Mouse (Mus musculus) kidney, postnatal 0 days (tissue): Measurements from ENCODE around the gene Zfp14. TPM values are rescaled to one million over a fixed set of nuclear protein-coding genes. Genes with fewer than 3 reads are reported as not detected.

Experiments used
- ATAC-seq: fragments of 200-750 bp; cut with Nextera tagmentation; replicated peaks from 2 replicates; pipeline ENCODE4 v1.8.0; 2017; ENCODE audit warnings: low read depth, moderate number of reproducible peaks, moderate TSS enrichment, moderate library complexity; ENCODE audit not compliant: low FRiP score
- DNase-seq: peaks from one replicate; pipeline ENCODE4 v3.0.0-alpha.2; 2016; ENCODE audit warnings: low spot score
- H3K27ac ChIP-seq: fragments of 300-500 bp; sonication (generic); 2 replicates; pipeline ENCODE4 v1.5.1; 2014; ENCODE audit warnings: mild to moderate bottlenecking
- H3K27me3 ChIP-seq: fragments of 300-500 bp; sonication (generic); 2 replicates; pipeline ENCODE4 v1.6.1; 2014; ENCODE audit warnings: low read length, mixed read lengths; ENCODE audit not compliant: insufficient read depth
- H3K36me3 ChIP-seq: fragments of 300-500 bp; sonication (generic); 2 replicates; pipeline ENCODE4 v1.6.1; 2014; ENCODE audit warnings: low read length, mixed read lengths; ENCODE audit not compliant: insufficient read depth
- H3K4me1 ChIP-seq: fragments of 300-500 bp; sonication (generic); replicated peaks from 2 replicates; pipeline ENCODE4 v1.6.1; 2014; ENCODE audit warnings: antibody characterized with exemption, low read length, mixed read lengths; ENCODE audit not compliant: insufficient read depth
- H3K4me2 ChIP-seq: fragments of 300-500 bp; sonication (generic); 2 replicates; pipeline ENCODE4 v1.6.1; 2014; ENCODE audit warnings: mild to moderate bottlenecking, low read length, moderate library complexity, mixed read lengths
- H3K4me3 ChIP-seq: fragments of 300-500 bp; sonication (generic); replicated peaks from 2 replicates; pipeline ENCODE4 v1.5.1; 2014; ENCODE audit warnings: low read depth, low read length
- H3K9ac ChIP-seq: fragments of 300-500 bp; sonication (generic); 2 replicates; pipeline ENCODE4 v1.6.1; 2014; ENCODE audit warnings: low read depth, low read length
- H3K9me3 ChIP-seq: fragments of 300-500 bp; sonication (generic); replicated peaks from 2 replicates; pipeline ENCODE4 v1.6.1; 2016; ENCODE audit warnings: low read length, inconsistent platforms, mixed read lengths
- CTCF ChIP-seq: IDR thresholded peaks from 2 replicates; pipeline ENCODE4 v1.5.1; 2016; ENCODE audit warnings: antibody characterized with exemption, low read depth, mild to moderate bottlenecking, moderate library complexity
- WGBS: fragments of 180-500 bp; shearing (Covaris S2); extraction: QIAGEN DNeasy Blood & Tissue Kit; methylation state at CpG from one replicate; pipeline ENCODE4 v1.1.7; 2014; 5-methylcytosine and 5-hydroxymethylcytosine counted together
- polyA plus RNA-seq: library from polyadenylated mRNA; unstranded; fragments of >200 nt; fragmentation: Nextera tagmentation; extraction: Ambion mirVana; gene quantifications from 2 replicates; pipeline ENCODE4 v1.2.1, GENCODE M21; 2015

The Zfp14 gene
- polyA plus RNA-seq, 1 experiment from 2014 or later = 3.8 TPM

DNA sequence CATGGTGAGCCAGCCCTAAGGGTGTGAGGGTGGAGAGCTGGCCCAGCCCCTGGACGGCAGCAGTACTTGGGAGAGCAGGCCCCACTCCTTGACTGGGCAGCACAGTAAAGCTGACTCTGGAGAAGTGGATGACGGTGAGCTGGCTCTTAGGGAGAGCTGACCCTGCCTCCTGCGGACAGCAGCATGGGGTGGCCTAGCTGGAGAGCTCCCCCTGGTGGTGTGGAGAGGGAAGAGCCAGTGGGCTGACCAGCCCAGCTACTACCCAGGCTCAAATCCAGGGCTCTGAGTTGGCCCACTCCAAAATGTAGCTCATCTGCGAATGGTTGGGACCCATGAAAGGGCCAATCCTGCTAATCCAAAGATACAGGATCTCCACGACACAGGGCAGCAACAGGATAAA, 13.4 kb upstream of the Zfp14 start:
- Histone ChIP-seq H3K27me3 (no peaks in the 10 kb centered on the region), H3K9me3 (no peaks in the 10 kb centered on the region), H3K4me3 (no peak overlapping the region), H3K36me3 (peaks cover 9% of the 10 kb centered on the region; the same call in 1 of the 2 replicates), H3K4me2 (no peak overlapping the region), H3K9ac (no peak overlapping the region), H3K27ac (no peak overlapping the region), H3K4me1 (no peaks in the 10 kb centered on the region)
- peak; percentile 30; the same call in 1 of the 2 replicates for TF ChIP-seq CTCF
- 74% methylated on average over 5 of the region's 5 CpGs for WGBS
- ATAC-seq = 0 out of 2 replicates have a peak, but pooled peaks have one; percentile 10
- no peak for DNase-seq

DNA sequence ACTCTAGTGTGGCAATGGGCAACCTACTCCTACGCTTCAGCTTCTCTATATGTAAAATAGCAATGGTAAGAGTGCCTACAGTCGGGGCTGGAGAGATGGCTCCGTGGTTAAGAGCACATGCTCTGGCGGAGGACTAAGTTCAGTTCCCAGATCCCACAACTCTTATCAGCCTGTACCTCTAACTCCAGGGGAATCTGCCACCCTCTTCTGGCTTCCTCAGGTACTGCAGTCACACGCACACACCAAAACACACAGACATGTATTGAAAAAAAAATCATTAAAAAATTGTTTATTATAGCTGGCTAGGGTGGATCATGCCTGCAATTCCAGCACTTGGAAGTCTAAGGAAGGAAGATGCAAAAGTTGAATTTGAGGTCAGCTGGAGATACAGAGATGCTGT, 11.3 kb upstream of the Zfp14 start:
- no peak overlapping the region for H3K4me3 ChIP-seq
- DNase-seq = peak; percentile 23
- H3K4me1 ChIP-seq = no peaks in the 10 kb centered on the region
- H3K9ac ChIP-seq = no peak overlapping the region
- 0 out of 2 replicates have a peak, but pooled peaks cover 4% of the 10 kb centered on the region for H3K36me3 ChIP-seq
- H3K4me2 ChIP-seq = no peak overlapping the region
- H3K27ac ChIP-seq = no peak overlapping the region
- no peak for ATAC-seq
- no peaks in the 10 kb centered on the region for H3K27me3 ChIP-seq
- peak; percentile 59 for TF ChIP-seq CTCF
- no peaks in the 10 kb centered on the region for H3K9me3 ChIP-seq
- 87% methylated on average over 5 of the region's 5 CpGs for WGBS

DNA sequence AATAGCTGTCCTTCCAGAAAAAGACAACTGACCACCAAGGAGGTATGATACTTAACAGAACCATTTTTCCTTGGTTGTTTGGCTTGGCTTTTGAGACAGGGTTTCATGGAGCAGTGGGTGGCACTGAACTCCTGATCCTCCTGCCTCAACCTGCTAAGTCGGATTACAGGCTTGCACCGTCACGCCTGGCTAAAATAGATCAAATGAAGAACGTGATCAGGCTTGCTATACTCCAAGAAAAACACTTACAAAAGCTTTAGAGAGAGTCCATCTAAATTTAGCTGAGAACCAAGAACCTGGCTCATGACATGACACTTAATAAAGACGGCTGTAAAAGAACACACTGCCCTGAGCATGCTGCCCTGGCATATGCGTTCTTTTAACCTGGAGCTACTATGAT, 9.2 kb upstream of the Zfp14 start:
- Histone ChIP-seq H3K36me3 (0 out of 2 replicates have a peak, but pooled peaks cover 10% of the 10 kb centered on the region), H3K9me3 (no peaks in the 10 kb centered on the region), H3K27me3 (no peaks in the 10 kb centered on the region), H3K27ac (no peak overlapping the region), H3K9ac (no peak overlapping the region), H3K4me2 (no peak overlapping the region), H3K4me1 (no peaks in the 10 kb centered on the region), H3K4me3 (no peak overlapping the region)
- ATAC-seq = no peak
- DNase-seq = no peak
- TF ChIP-seq CTCF = no peak
- WGBS = 62% methylated on average over 6 of the region's 6 CpGs

DNA sequence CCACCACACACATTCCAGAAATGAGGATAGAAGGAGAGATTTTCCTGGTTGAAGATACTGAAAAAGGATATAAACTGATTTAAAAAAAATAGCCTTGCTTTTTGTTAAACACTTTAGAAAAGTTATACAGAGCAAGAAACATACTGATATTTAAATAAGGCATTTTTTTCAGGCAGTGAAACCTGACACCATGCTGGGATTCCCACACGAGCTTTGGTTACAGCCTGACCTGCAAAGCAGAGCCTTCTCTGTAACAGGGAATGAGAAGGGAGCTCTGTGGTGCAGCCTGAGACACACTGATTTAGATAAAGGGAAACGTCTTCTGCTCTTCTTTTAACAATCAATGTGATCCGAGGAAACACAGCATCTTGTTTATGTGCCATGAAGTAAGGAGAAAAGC, 2.4 kb upstream of the Zfp14 start:
- TF ChIP-seq CTCF = no peak
- no peak overlapping the region for H3K9ac ChIP-seq
- H3K27ac ChIP-seq = no peak overlapping the region
- no peak overlapping the region for H3K4me3 ChIP-seq
- no peaks in the 10 kb centered on the region for H3K9me3 ChIP-seq
- ATAC-seq (no peak), DNase-seq (peak; percentile 53)
- H3K4me1 ChIP-seq = 0 out of 2 replicates have a peak, but pooled peaks cover 3% of the 10 kb centered on the region
- H3K4me2 ChIP-seq = no peak overlapping the region
- WGBS = 1% methylated on average over 3 of the region's 3 CpGs
- 0 out of 2 replicates have a peak, but pooled peaks cover 5% of the 10 kb centered on the region for H3K36me3 ChIP-seq
- no peaks in the 10 kb centered on the region for H3K27me3 ChIP-seq

DNA sequence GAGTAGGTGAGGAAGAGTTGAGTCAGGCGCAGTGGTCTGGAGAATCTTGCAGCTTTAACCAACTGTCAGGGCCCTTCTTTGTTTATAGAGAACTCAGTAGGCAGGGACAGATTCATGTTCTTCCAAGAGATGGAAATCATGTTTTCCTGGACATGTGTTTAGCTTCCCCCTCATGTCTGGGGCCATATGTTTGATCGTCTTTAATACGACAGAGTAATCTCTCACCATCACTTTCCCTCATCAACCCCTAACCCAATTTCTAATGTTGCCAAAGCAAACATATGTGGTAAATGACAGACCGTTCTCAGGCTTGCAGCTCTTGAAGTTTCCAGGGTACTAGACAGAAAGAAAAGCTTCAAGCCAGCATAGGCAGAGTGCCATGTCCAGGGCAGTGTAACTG, 3.1 kb downstream of the Zfp14 start:
- H3K9ac ChIP-seq = no peak overlapping the region
- ATAC-seq = no peak
- WGBS = 72% methylated on average over 4 of the region's 4 CpGs
- H3K27me3 ChIP-seq = no peaks in the 10 kb centered on the region
- no peaks in the 10 kb centered on the region for H3K36me3 ChIP-seq
- no peak overlapping the region for H3K27ac ChIP-seq
- 0 out of 2 replicates have a peak, but pooled peaks cover 3% of the 10 kb centered on the region for H3K4me1 ChIP-seq
- no peak overlapping the region for H3K4me2 ChIP-seq
- TF ChIP-seq CTCF = no peak
- no peak overlapping the region for H3K4me3 ChIP-seq
- no peaks in the 10 kb centered on the region for H3K9me3 ChIP-seq
- no peak for DNase-seq

DNA sequence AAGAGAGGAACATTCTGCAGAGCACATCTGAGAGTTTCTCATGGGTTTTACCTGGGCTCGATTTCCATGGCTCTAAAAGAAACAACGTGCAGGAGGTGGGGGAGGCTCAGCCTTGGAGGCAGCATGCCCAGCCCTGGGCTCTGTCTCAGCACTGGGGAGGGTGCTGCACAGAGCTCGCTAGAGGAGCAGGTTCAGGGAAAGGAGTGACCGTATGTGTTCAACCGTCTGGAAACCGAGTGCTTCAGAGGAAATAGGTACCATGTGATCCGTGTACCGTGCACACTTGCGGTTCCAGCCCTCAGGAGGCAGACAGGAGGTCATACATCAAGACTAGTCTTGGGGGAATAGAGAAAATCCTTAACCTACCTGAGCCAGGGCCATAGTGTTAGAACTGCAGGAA, 6.8 kb downstream of the Zfp14 start:
- no peak overlapping the region for H3K4me2 ChIP-seq

DNA sequence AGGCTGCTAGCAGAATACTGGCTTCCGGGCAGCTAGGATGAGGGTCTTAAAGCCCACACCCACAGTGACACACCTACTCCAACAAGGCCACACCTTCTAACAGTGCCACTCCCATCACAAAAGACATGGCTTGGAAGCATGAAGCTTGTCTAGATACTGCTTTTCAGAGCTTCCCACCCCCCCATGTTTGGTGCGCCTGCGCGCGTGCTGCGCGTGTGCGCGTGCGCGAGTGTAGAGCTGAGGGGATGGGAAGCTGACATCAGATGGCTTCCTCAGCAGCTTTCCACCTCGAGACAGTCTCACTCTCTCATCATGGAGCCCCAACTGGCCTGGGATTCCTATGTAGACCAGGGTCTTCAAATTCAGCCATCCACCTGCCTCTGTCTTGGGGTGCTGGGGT, 16.8 kb downstream of the Zfp14 start:
- DNase-seq (no peak), ATAC-seq (no peak)
- H3K27ac ChIP-seq = no peak overlapping the region
- H3K27me3 ChIP-seq = no peaks in the 10 kb centered on the region
- 0 out of 2 replicates have a peak, but pooled peaks cover 6% of the 10 kb centered on the region for H3K36me3 ChIP-seq
- H3K4me3 ChIP-seq = no peak overlapping the region
- WGBS = 96% methylated on average over 12 of the region's 12 CpGs
- H3K4me1 ChIP-seq = no peaks in the 10 kb centered on the region
- H3K4me2 ChIP-seq = no peak overlapping the region
- H3K9me3 ChIP-seq = no peaks in the 10 kb centered on the region
- no peak for TF ChIP-seq CTCF
- H3K9ac ChIP-seq = no peak overlapping the region

More for the DNA sequence above, 6.8 kb downstream of the Zfp14 start:
- no peak overlapping the region for H3K9ac ChIP-seq
- no peaks in the 10 kb centered on the region for H3K27me3 ChIP-seq
- H3K9me3 ChIP-seq = no peaks in the 10 kb centered on the region
- peak; percentile 63; the same call in 1 of the 2 replicates for ATAC-seq
- 17% methylated on average over 9 of the region's 9 CpGs for WGBS
- no peak for TF ChIP-seq CTCF
- peak; percentile 39 for DNase-seq
- H3K36me3 ChIP-seq = no peaks in the 10 kb centered on the region
- H3K27ac ChIP-seq = no peak overlapping the region
- no peaks in the 10 kb centered on the region for H3K4me1 ChIP-seq
- H3K4me3 ChIP-seq = no peak overlapping the region
